Mouse (Mus musculus) T-cell, adult 66 days (primary cell): ENCODE results near the gene Gm11437. TPM values are rescaled to one million over a fixed set of nuclear protein-coding genes. Genes with fewer than 3 reads are reported as not detected.

Experiments used
- total RNA-seq, 2 experiments: library from RNA; stranded (reverse); gene quantifications; 3 replicates in 1 of 2; 4 replicates in 1 of 2; pipeline ENCODE4 v1.2.4; 2023

The Gm11437 gene
- total RNA-seq: not detected

DNA sequence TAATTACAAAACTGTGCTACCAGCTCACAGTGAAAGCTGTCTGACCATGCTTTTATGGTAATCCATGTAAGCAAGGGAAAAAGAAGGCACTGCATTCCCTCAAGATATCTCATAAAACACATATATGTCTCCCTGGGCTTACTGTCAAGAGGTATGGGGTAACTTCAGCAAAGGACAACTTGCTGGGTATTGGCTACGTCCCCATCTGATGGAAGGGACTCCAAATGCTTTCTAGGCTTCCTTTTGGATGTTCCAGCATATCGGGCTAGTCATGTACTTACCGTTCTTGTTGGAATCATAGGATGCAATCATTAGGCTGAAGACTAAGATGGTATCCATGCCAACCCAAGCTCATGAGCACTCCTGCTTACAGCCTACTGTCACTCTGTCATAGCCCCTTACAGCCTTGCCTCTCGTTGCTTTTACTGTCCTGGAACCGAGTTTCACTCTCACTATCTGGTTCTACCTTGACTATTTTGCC lies at the start of gene Gm11437:
TSS of gene Gm11437 (minus strand) at position 431 of the 481 bp plus-strand sequence.

DNA sequence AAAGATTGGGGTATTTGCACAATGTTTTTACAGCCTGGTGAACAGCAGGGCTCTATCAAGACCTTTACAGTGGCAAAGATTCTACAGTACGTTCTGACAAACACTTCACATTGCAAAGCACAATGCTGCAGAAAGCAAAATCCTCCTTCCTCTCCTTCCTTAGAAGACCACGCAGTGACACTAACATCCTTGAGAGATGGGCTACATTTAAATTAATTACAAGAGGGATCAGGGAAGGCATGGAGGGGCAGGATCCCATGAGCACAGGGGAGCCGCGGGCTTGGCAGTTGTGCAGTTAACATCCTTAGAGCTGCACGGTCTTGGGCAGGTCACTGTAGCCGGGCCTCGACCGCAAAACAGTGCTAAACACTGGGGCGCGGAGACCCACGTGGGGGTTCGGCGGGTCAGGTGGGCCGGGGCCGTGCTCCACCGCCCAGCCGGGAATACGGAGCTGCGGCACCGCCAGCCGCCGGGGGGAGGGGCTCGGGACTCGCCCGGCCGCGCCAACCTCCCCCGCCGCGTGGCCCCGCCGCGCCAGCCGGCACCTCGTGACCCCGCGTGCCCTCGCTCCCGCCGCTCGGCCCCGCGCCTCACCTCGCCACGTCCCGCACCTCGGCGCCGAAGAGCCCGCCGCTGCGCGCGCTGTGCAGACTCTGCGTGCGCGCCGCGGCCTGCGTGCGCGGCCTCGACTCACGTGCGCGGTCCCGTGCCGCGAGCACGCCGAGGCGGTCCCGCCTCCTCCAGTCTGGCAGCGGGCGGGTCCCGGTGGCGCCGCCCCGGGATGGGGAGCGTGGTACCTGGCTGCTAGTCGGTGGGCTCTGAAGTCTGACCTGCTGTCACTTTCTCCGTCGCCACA lies 38.1 kb downstream of the Gm11437 start, which contains the start of the genes Tada2a and Acaca:
TSS of gene Tada2a (minus strand) at position 658 of the 856 bp plus-strand sequence.
TSS of gene Acaca (plus strand) at position 730 of the 856 bp plus-strand sequence.

Other genes with a start within 250 kb of the Gm11437 start
- gene Ddx52, start 225.4 kb downstream of the Gm11437 start, total RNA-seq: 10 to 100 TPM; 39.7 to 41.3 TPM
- 10 to 100 TPM; 72.2 to 73.1 TPM for gene Synrg, start 203.0 kb downstream of the Gm11437 start, total RNA-seq
- under 1 TPM in 1 of 2 experiments, not detected in 1; 0.50 TPM for gene Dusp14, start 98.2 kb downstream of the Gm11437 start, total RNA-seq
- 1 to 10 TPM; 8.9 to 9.7 TPM for gene Tada2a, start 37.9 kb downstream of the Gm11437 start, total RNA-seq
- gene Acaca, start 37.8 kb downstream of the Gm11437 start, total RNA-seq: 10 to 100 TPM; 35.2 to 42.2 TPM